Mouse (Mus musculus): ENCODE measurements around the gene Lrrc52. TPM values are rescaled to one million over a fixed set of nuclear protein-coding genes. Genes with fewer than 3 reads are reported as not detected.

Gene Lrrc52
- polyA plus RNA-seq, 1 experiment from 2014 or later, result 0.29 TPM

Other genes starting within 250 kb of the Lrrc52 start
- 46.8 and 50.9 TPM in 2 replicates for gene Uck2, start 181.5 kb downstream of the Lrrc52 start, polyA plus RNA-seq (2015; fragmentation: Nextera tagmentation; extraction: Ambion mirVana)
- gene Tmco1, start 158.4 kb downstream of the Lrrc52 start, polyA plus RNA-seq (2015; fragmentation: Nextera tagmentation; extraction: Ambion mirVana), result 69.9 and 81.9 TPM in 2 replicates
- gene Aldh9a1, start 116.8 kb downstream of the Lrrc52 start, polyA plus RNA-seq (2015; fragmentation: Nextera tagmentation; extraction: Ambion mirVana), result 28.0 and 28.4 TPM in 2 replicates
- 120 and 145 TPM in 2 replicates for gene Mgst3, start 72.9 kb downstream of the Lrrc52 start, polyA plus RNA-seq (2015; fragmentation: Nextera tagmentation; extraction: Ambion mirVana)
- 2.0 and 2.1 TPM in 2 replicates for gene Rxrg, start 131.6 kb upstream of the Lrrc52 start, polyA plus RNA-seq (2015; fragmentation: Nextera tagmentation; extraction: Ambion mirVana)
- gene Lmx1a, start 222.5 kb upstream of the Lrrc52 start, polyA plus RNA-seq (2015; fragmentation: Nextera tagmentation; extraction: Ambion mirVana), result 0.50 and 1.3 TPM in 2 replicates

All from heart, embryonic 13.5 days (tissue).